Mouse (Mus musculus) embryo, embryonic 11.5 days (tissue): ENCODE results near the gene Dclk2.

ENCODE experiments used
- DNase-seq: peaks from one replicate; pipeline ENCODE4 v3.0.0-alpha.2; 2012; ENCODE audit warnings: low read depth, low spot score

The Dclk2 gene

GRCm38 (mm10) chr3:86797871-86798460, 122.7 kb downstream of the Dclk2 start:
- no peak for DNase-seq

GRCm38 (mm10) chr3:86796716-86797115, 123.9 kb downstream of the Dclk2 start:
- no peak for DNase-seq

- no peak for DNase-seq
Measured at GRCm38 (mm10) chr3:86793720-86794191, 126.9 kb downstream of the Dclk2 start.

- DNase-seq: no peak
Measured at GRCm38 (mm10) chr3:86793264-86793663, 127.4 kb downstream of the Dclk2 start.

- no peak for DNase-seq
Measured at GRCm38 (mm10) chr3:86789752-86790151, 130.9 kb downstream of the Dclk2 start.

- DNase-seq: peak; percentile 69
Measured at GRCm38 (mm10) chr3:86788711-86789110, 131.9 kb downstream of the Dclk2 start.

- DNase-seq: no peak
Measured at GRCm38 (mm10) chr3:86787423-86788123, 133.1 kb downstream of the Dclk2 start.

- DNase-seq: no peak
Measured at GRCm38 (mm10) chr3:86786845-86787351, 133.8 kb downstream of the Dclk2 start.

GRCm38 (mm10) chr3:86786280-86786679, 134.4 kb downstream of the Dclk2 start:
- DNase-seq: no peak

- no peak for DNase-seq
Measured at GRCm38 (mm10) chr3:86784930-86785329, 135.7 kb downstream of the Dclk2 start.

- DNase-seq: no peak
Measured at GRCm38 (mm10) chr3:86784051-86784450, 136.6 kb downstream of the Dclk2 start.

- DNase-seq: no peak
Measured at GRCm38 (mm10) chr3:86779704-86780103, 140.9 kb downstream of the Dclk2 start.

- DNase-seq: no peak
Measured at GRCm38 (mm10) chr3:86775444-86775828, 145.2 kb downstream of the Dclk2 start.

GRCm38 (mm10) chr3:86774566-86775443, 145.8 kb downstream of the Dclk2 start:
- no peak for DNase-seq

- no peak for DNase-seq
Measured at GRCm38 (mm10) chr3:86768969-86769368, 151.7 kb downstream of the Dclk2 start.

- DNase-seq: peak; percentile 34
Measured at GRCm38 (mm10) chr3:86768553-86768952, 152.1 kb downstream of the Dclk2 start.

GRCm38 (mm10) chr3:86762456-86762855, 158.2 kb downstream of the Dclk2 start:
- no peak for DNase-seq

GRCm38 (mm10) chr3:86762036-86762415, 158.6 kb downstream of the Dclk2 start:
- DNase-seq: no peak

- peak; percentile 75 for DNase-seq
Measured at GRCm38 (mm10) chr3:86761095-86762035, 159.3 kb downstream of the Dclk2 start.

GRCm38 (mm10) chr3:86760474-86760873, 160.2 kb downstream of the Dclk2 start:
- DNase-seq: no peak

- no peak for DNase-seq
Measured at GRCm38 (mm10) chr3:86759834-86760233, 160.8 kb downstream of the Dclk2 start.
